Mouse (Mus musculus) macrophage (primary cell): ENCODE data around the gene Evi5l. TPM values are rescaled to one million over a fixed set of nuclear protein-coding genes. Genes with fewer than 3 reads are reported as not detected.

Source experiments
- H3K27ac ChIP-seq: fragments of 350-480 bp; formaldehyde crosslinking; 2 replicates; pipeline ENCODE4 v1.9.0; 2021
- H3K36me3 ChIP-seq: fragments of 350-480 bp; formaldehyde crosslinking; 2 replicates; pipeline ENCODE4 v1.9.0; 2021; ENCODE audit errors: inconsistent target
- H3K4me3 ChIP-seq: fragments of 350-480 bp; formaldehyde crosslinking; 2 replicates; pipeline ENCODE4 v1.9.0; 2021; ENCODE audit errors: inconsistent target
- H3K79me2 ChIP-seq: fragments of 350-480 bp; formaldehyde crosslinking; 2 replicates; pipeline ENCODE4 v1.9.0; 2021; ENCODE audit errors: inconsistent target
- WGBS: methylation state at CpG from one replicate; pipeline ENCODE4 v1.1.7; 2026; ENCODE audit warnings: inconsistent platforms; ENCODE audit not compliant: missing documents; 5-methylcytosine and 5-hydroxymethylcytosine counted together
- polyA plus RNA-seq: library from polyadenylated mRNA; stranded (reverse); fragments of 250-400 nt; gene quantifications from 3 replicates; pipeline ENCODE4 v1.2.4, GENCODE M21; 2018; ENCODE audit warnings: inconsistent platforms

The Evi5l gene
- polyA plus RNA-seq, 1 experiment from 2014 or later, result 6.2 TPM

DNA sequence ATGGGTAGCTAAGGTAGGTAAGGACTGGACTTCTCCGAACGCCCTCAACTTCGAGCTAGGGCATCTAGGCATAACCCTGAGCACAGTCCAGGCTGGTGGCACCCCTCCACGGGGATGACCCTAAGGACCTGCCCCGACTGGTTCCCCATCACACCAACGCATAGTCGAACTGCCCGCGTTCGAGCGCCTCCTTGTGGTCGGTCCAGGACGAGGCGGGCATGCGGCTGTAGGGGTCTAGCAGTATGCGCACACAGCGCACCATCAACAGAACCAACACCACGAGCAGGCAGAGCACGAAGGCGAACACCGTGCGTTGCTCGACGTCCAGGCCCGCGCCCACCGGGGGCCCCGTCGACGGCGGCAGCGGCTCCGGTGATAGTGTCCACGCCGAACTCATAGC lies 91.9 kb downstream of the Evi5l start:
- no peak overlapping the region for H3K4me3 ChIP-seq
- H3K36me3 ChIP-seq, result peaks cover 43% of the 10 kb centered on the region
- peaks cover 5% of the 10 kb centered on the region; the same call in 1 of the 2 replicates for H3K79me2 ChIP-seq
- WGBS, result 8% methylated on average over 35 of the region's 35 CpGs
- no peak overlapping the region for H3K27ac ChIP-seq

DNA sequence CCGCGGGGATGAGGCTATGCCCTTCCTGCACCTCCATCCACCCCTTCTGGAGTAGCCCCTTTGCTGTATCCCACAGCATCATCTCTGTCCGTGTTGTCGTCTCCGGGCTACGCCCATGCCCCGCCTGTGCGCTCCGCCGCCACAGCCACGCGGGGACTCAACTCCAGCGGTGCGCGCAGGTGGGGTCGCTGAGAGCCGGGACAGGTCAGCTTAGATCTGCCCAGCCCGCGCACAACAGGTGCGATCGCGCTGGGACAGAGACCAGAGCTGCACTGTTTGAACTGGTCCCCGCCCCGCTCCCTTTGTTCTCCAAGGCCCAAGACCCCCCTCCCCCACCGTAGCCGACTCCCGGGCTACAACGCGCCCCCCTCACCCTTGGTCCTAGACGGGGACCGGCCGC lies 92.3 kb downstream of the Evi5l start:
- no peak overlapping the region for H3K27ac ChIP-seq
- H3K4me3 ChIP-seq, result no peak overlapping the region
- peaks cover 5% of the 10 kb centered on the region; the same call in 1 of the 2 replicates for H3K79me2 ChIP-seq
- WGBS, result under 1% methylated on average over 31 of the region's 32 CpGs
- H3K36me3 ChIP-seq, result peaks cover 46% of the 10 kb centered on the region

DNA sequence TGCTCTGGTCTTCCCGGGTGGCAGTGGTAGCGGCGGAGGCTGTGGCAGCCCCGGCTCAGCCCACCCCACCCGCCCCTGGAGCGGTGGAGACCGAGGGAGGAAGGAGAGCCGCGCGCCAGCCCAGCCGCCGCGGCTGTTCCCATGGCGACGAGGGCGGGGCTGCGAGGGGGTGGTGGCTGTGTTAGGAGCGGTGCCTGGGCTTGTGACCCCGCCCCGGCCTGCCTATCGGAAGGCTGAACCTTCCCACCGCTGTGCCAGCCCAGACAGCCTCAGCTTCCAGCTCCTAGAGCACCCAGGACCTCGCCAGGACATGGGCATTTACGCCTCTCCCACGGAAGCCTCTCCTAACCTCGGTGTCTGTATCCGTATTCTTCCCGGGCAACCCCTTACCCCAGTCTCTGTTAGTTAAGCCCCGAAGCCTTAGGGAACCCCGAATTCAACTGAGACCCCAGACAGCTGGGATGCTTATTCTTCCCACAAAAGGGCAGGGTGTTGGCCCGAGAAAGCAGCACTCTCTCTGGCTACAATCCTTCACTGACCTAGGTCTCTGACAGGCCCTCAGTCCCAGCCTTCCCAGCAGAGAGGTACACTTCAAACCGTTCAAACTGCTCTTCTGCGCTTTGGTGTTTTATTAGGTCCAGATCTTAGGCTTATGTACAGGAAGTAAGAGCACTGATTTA lies 92.9 kb downstream of the Evi5l start, which contains the start of gene Ctxn1:
Gene Ctxn1 (minus strand): TSS at position 150 of the 680 bp plus-strand sequence.
- Histone ChIP-seq H3K79me2 (peaks cover 1% of the 10 kb centered on the region; the same call in 1 of the 2 replicates), H3K36me3 (peaks cover 48% of the 10 kb centered on the region), H3K4me3 (no peak within 1 kb of the TSS), H3K27ac (no peak within 1 kb of the TSS)
- WGBS, result 16% methylated on average over 33 of the region's 33 CpGs

GRCm38 (mm10) chr8:4259805-4260170 lies 93.4 kb downstream of the Evi5l start:
- 98% methylated on average over 4 of the region's 4 CpGs for WGBS
- Histone ChIP-seq H3K27ac (no peak overlapping the region), H3K79me2 (no peaks in the 10 kb centered on the region), H3K36me3 (peaks cover 46% of the 10 kb centered on the region), H3K4me3 (no peak overlapping the region)

Other genes starting within 250 kb of the Evi5l start
- not detected in 3 replicates for gene Cd209b, start 239.7 kb upstream of the Evi5l start, polyA plus RNA-seq
- not detected in 3 replicates for gene Cd209c, start 211.8 kb upstream of the Evi5l start, polyA plus RNA-seq
- gene Cd209f, start 60.7 kb upstream of the Evi5l start, polyA plus RNA-seq, result not detected in 3 replicates
- not detected in 3 replicates for gene Cd209g, start 32.5 kb upstream of the Evi5l start, polyA plus RNA-seq
- gene Prr36, start 50.9 kb downstream of the Evi5l start, polyA plus RNA-seq, result 0.03 TPM in 1 of 3 replicates, not detected in the others
- gene Lrrc8e, start 60.3 kb downstream of the Evi5l start, polyA plus RNA-seq, result not detected in 3 replicates
- gene Map2k7, start 72.2 kb downstream of the Evi5l start, polyA plus RNA-seq, result 21.7 to 28.2 TPM (median 26.9 TPM) in 3 replicates
- 0.10 to 0.22 TPM in 2 of 3 replicates, not detected in the other for gene Gm49320, start 72.3 kb downstream of the Evi5l start, polyA plus RNA-seq
- 0.36 to 1.4 TPM (median 0.42 TPM) in 3 replicates for gene Tgfbr3l, start 81.6 kb downstream of the Evi5l start, polyA plus RNA-seq
- gene Snapc2, start 86.5 kb downstream of the Evi5l start, polyA plus RNA-seq, result 8.9 to 16.2 TPM (median 13.4 TPM) in 3 replicates
- not detected in 3 replicates for gene Ctxn1, start 92.7 kb downstream of the Evi5l start, polyA plus RNA-seq
- 41.5 to 47.7 TPM (median 45.0 TPM) in 3 replicates for gene Timm44, start 109.3 kb downstream of the Evi5l start, polyA plus RNA-seq
- 7.1 to 8.6 TPM (median 7.9 TPM) in 3 replicates for gene Ccl25, start 158.6 kb downstream of the Evi5l start, polyA plus RNA-seq
- gene Elavl1, start 158.8 kb downstream of the Evi5l start, polyA plus RNA-seq, result 38.9 to 70.8 TPM (median 49.9 TPM) in 3 replicates